Mouse (Mus musculus) lung, postnatal 0 days (tissue): ENCODE data around the gene Tssk2.

ENCODE experiments used
- CTCF ChIP-seq: IDR thresholded peaks from 2 replicates; pipeline ENCODE4 v1.5.1; 2016; ENCODE audit warnings: antibody characterized with exemption, mild to moderate bottlenecking
- EP300 ChIP-seq: IDR thresholded peaks from 2 replicates; pipeline ENCODE4 v1.6.1; 2016; ENCODE audit warnings: antibody characterized with exemption, mild to moderate bottlenecking, control low read depth

DNA sequence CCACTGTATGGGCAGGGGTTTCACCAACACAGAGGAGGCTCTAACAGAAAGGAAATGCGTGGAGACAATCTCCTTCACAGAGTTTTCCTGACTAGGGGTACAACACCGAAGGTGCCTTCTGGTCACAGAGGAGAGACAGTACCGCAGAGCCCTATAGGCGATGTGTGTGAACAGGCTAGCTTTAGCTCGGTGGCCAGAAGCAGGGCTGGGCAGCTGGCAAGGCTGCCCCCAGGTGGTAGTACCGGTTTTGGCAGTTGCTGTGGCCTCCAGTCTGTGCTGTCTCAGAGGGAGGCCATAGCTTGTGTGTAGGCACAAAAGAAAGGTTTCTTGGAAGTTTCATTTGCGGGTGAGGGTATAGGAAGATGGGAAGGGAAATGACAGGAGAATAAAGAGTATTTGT lies 40.4 kb downstream of the Tssk2 start:
- peak; percentile 92 for TF ChIP-seq CTCF
- TF ChIP-seq EP300: no peak
